Mouse (Mus musculus) liver, embryonic 13.5 days (tissue): ENCODE measurements around the gene Eif2s1. TPM values are rescaled to one million over a fixed set of nuclear protein-coding genes. Genes with fewer than 3 reads are reported as not detected.

ENCODE experiments used
- ATAC-seq: fragments of 200-750 bp; cut with Nextera tagmentation; 2 replicates; pipeline ENCODE4 v1.8.0; 2017; ENCODE audit warnings: low read depth, mild to moderate bottlenecking, moderate number of reproducible peaks, moderate library complexity
- DNase-seq: peaks from one replicate; pipeline ENCODE4 v3.0.0; 2022
- H3K27ac ChIP-seq: fragments of 300-500 bp; sonication (generic); 2 replicates; pipeline ENCODE4 v1.5.1; 2015; ENCODE audit warnings: moderate library complexity, mild to moderate bottlenecking, inconsistent platforms
- H3K27me3 ChIP-seq: fragments of 300-500 bp; sonication (generic); 2 replicates; pipeline ENCODE4 v1.6.1; 2015; ENCODE audit warnings: mild to moderate bottlenecking, inconsistent platforms
- H3K36me3 ChIP-seq: fragments of 300-500 bp; sonication (generic); 2 replicates; pipeline ENCODE4 v1.6.1; 2015; ENCODE audit warnings: mild to moderate bottlenecking, inconsistent platforms
- H3K4me1 ChIP-seq: fragments of 300-500 bp; sonication (generic); replicated peaks from 2 replicates; pipeline ENCODE4 v1.6.1; 2015; ENCODE audit warnings: inconsistent platforms
- H3K4me2 ChIP-seq: fragments of 300-500 bp; sonication (generic); 2 replicates; pipeline ENCODE4 v1.6.1; 2015; ENCODE audit warnings: inconsistent platforms, mild to moderate bottlenecking, moderate library complexity
- H3K4me3 ChIP-seq: fragments of 300-500 bp; sonication (generic); replicated peaks from 2 replicates; pipeline ENCODE4 v1.5.1; 2015; ENCODE audit warnings: mild to moderate bottlenecking, inconsistent platforms
- H3K9ac ChIP-seq: fragments of 300-500 bp; sonication (generic); 2 replicates; pipeline ENCODE4 v1.6.1; 2015; ENCODE audit warnings: mild to moderate bottlenecking, inconsistent platforms
- H3K9me3 ChIP-seq: fragments of 300-500 bp; sonication (generic); replicated peaks from 2 replicates; pipeline ENCODE4 v1.6.1; 2016; ENCODE audit warnings: inconsistent platforms
- WGBS: fragments of 180-500 bp; shearing (Covaris S2); methylation state at CpG from one replicate; pipeline ENCODE4 v1.1.7; 2015; ENCODE audit not compliant: insufficient replicate concordance; 5-methylcytosine and 5-hydroxymethylcytosine counted together
- polyA plus RNA-seq: library from polyadenylated mRNA; unstranded; fragments of >200 nt; fragmentation: Nextera tagmentation; extraction: Ambion mirVana; gene quantifications from 2 replicates; pipeline ENCODE4 v1.2.1, GENCODE M21; 2015

Eif2s1 gene
- polyA plus RNA-seq, 1 experiment from 2014 or later = 238 TPM

- ATAC-seq = no peak
- H3K4me1 ChIP-seq = 0 out of 2 replicates have a peak, but pooled peaks cover 6% of the 10 kb centered on the region
- no peaks in the 10 kb centered on the region for H3K27me3 ChIP-seq
- no peak overlapping the region for H3K4me3 ChIP-seq
- no peak overlapping the region for H3K4me2 ChIP-seq
- 58% methylated on average over 1 of the region's 1 CpGs for WGBS
- peaks cover 97% of the 10 kb centered on the region for H3K36me3 ChIP-seq
- no peaks in the 10 kb centered on the region for H3K9me3 ChIP-seq
- H3K27ac ChIP-seq = no peak overlapping the region
- H3K9ac ChIP-seq = no peak overlapping the region
- DNase-seq = no peak
Measured at GRCm38 (mm10) chr12:78890062-78890461, 28.4 kb downstream of the Eif2s1 start.

DNA sequence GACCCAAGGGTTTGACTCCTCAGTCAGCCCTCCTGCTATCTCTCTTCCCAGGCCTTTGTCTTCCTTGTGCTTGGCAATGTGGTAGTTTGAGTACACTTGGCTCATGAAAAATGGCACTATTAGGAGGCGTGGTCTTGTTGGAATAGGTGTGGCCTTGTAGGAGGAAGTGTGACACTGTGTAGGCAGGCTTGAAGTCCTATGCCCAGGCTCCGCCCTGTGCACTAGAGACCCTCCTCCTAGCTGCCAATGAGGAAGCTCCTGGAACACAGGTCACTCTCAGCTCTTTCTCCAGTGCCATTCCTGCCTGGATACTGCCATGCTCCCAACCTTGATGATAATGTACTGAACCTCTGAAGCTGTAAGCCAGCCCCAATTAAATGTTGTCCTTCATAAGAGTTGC is 29.5 kb downstream of the Eif2s1 start:
- H3K9me3 ChIP-seq = no peaks in the 10 kb centered on the region
- H3K4me2 ChIP-seq = no peak overlapping the region
- H3K36me3 ChIP-seq = peaks cover 99% of the 10 kb centered on the region
- no peak overlapping the region for H3K4me3 ChIP-seq
- no peaks in the 10 kb centered on the region for H3K27me3 ChIP-seq
- H3K9ac ChIP-seq = no peak overlapping the region
- no peak for DNase-seq
- 0 out of 2 replicates have a peak, but pooled peaks cover 6% of the 10 kb centered on the region for H3K4me1 ChIP-seq
- H3K27ac ChIP-seq = no peak overlapping the region
- 68% methylated on average over 2 of the region's 2 CpGs for WGBS
- peak; percentile 43; the same call in 1 of the 2 replicates for ATAC-seq

DNA sequence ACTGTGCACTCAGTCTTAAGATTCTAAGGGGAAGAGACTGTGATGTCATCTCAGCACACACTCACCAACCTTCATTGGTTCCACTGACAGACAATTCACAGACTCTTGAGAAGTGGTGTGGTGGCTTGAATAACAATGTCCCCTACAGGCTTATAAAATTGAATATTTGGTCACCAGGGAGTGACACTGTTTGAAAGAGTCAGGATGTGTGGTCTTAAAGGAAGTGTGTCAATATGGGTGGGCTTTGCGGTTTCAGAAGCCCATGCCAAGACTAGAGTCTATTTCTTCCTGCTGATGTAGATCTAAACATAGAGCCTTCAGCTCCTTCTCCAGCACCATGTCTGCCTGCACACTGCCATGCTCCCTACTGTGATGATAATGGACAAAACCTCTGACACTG is 36.2 kb downstream of the Eif2s1 start:
- WGBS = 91% methylated on average over 1 of the region's 1 CpGs
- no peak for DNase-seq

GRCm38 (mm10) chr12:78901467-78901866 is 39.8 kb downstream of the Eif2s1 start:
- H3K27ac ChIP-seq = no peak overlapping the region
- no peak for DNase-seq
- H3K27me3 ChIP-seq = no peaks in the 10 kb centered on the region
- H3K9me3 ChIP-seq = no peaks in the 10 kb centered on the region
- H3K4me2 ChIP-seq = no peak overlapping the region
- H3K4me3 ChIP-seq = no peak overlapping the region
- peaks cover 31% of the 10 kb centered on the region for H3K4me1 ChIP-seq
- ATAC-seq = no peak
- peaks cover 48% of the 10 kb centered on the region for H3K36me3 ChIP-seq
- WGBS = 70% methylated on average over 5 of the region's 5 CpGs
- H3K9ac ChIP-seq = no peak overlapping the region

More for the DNA sequence above, 36.2 kb downstream of the Eif2s1 start:
- H3K4me1 ChIP-seq = peaks cover 11% of the 10 kb centered on the region
- no peak overlapping the region for H3K9ac ChIP-seq
- H3K4me3 ChIP-seq = no peak overlapping the region
- no peak overlapping the region for H3K4me2 ChIP-seq
- H3K36me3 ChIP-seq = peaks cover 78% of the 10 kb centered on the region
- no peaks in the 10 kb centered on the region for H3K9me3 ChIP-seq
- no peak for ATAC-seq
- no peak overlapping the region; the same call in 1 of the 2 replicates for H3K27ac ChIP-seq
- H3K27me3 ChIP-seq = no peaks in the 10 kb centered on the region

GRCm38 (mm10) chr12:78903313-78903712 is 41.7 kb downstream of the Eif2s1 start:
- H3K4me1 ChIP-seq = peaks cover 46% of the 10 kb centered on the region
- WGBS = 82% methylated on average over 4 of the region's 4 CpGs

GRCm38 (mm10) chr12:78904499-78904898 is 42.9 kb downstream of the Eif2s1 start:
- H3K9ac ChIP-seq = peak overlapping the region; percentile 73
- DNase-seq (no peak), ATAC-seq (no peak)
- H3K27me3 ChIP-seq = peaks cover 11% of the 10 kb centered on the region; the same call in 1 of the 2 replicates
- H3K36me3 ChIP-seq = peaks cover 20% of the 10 kb centered on the region
- peak overlapping the region; percentile 60 for H3K27ac ChIP-seq
- 85% methylated on average over 6 of the region's 7 CpGs for WGBS
- H3K4me2 ChIP-seq = peak overlapping the region; percentile 81
- peak overlapping the region; percentile 76 for H3K4me3 ChIP-seq
- H3K4me1 ChIP-seq = peaks cover 53% of the 10 kb centered on the region
- H3K9me3 ChIP-seq = peaks cover 7% of the 10 kb centered on the region

More at GRCm38 (mm10) chr12:78903313-78903712, 41.7 kb downstream of the Eif2s1 start:
- peaks cover 31% of the 10 kb centered on the region for H3K36me3 ChIP-seq
- peak overlapping the region; percentile 81 for H3K4me2 ChIP-seq
- H3K27ac ChIP-seq = no peak overlapping the region
- H3K4me3 ChIP-seq = no peak overlapping the region
- peaks cover 11% of the 10 kb centered on the region; the same call in 1 of the 2 replicates for H3K27me3 ChIP-seq
- no peaks in the 10 kb centered on the region for H3K9me3 ChIP-seq
- 0 out of 2 replicates have a peak overlapping the region, but pooled peaks have one; percentile 8 for H3K9ac ChIP-seq
- ATAC-seq = no peak
- DNase-seq = no peak

- peaks cover 70% of the 10 kb centered on the region for H3K4me1 ChIP-seq
- H3K36me3 ChIP-seq = peaks cover 8% of the 10 kb centered on the region
- peak within 1 kb of the TSS; percentile 88 for H3K9ac ChIP-seq
- H3K27ac ChIP-seq = peak within 1 kb of the TSS; percentile 78
- peaks cover 17% of the 10 kb centered on the region; the same call in 1 of the 2 replicates for H3K27me3 ChIP-seq
- peak within 1 kb of the TSS; percentile 76 for H3K4me3 ChIP-seq
- peak; percentile 82 for DNase-seq
- H3K4me2 ChIP-seq = peak within 1 kb of the TSS; percentile 81
- peak; percentile 52 for ATAC-seq
- 5% methylated on average over 38 of the region's 38 CpGs for WGBS
- H3K9me3 ChIP-seq = peaks cover 7% of the 10 kb centered on the region
Measured at GRCm38 (mm10) chr12:78906707-78907162, 45.1 kb downstream of the Eif2s1 start, which contains the start of gene Plek2. Gene Plek2 (minus strand): TSS chr12:78906964.

DNA sequence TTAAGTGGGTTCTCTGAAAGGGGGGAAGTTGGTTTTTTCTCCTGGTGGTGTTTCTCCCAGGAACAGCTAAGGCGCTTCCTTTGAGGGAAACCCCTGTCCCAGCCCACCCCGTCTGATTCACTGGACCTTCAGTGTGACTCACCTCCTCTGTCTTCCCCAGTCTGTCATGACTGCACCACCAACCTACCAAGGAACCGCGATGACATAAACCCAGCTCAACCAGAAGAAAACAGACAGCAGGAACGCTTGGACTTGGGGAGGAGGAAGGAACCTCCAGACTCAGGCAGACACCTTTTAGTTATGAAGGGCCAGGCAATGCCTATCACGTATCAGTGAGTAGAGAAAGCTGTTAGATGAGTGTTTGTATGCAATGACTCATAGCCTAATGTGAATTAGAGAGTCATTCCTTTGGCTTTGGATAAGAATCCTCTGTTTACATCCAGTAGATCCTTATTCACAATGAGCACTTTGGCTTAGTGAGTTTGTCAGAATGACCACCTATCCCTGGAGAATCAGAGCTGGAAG is 46.5 kb downstream of the Eif2s1 start:
- H3K9me3 ChIP-seq = peaks cover 7% of the 10 kb centered on the region
- peaks cover 74% of the 10 kb centered on the region for H3K4me1 ChIP-seq
- peak overlapping the region; percentile 22; the same call in 1 of the 2 replicates for H3K9ac ChIP-seq
- peaks cover 5% of the 10 kb centered on the region; the same call in 1 of the 2 replicates for H3K36me3 ChIP-seq
- H3K4me2 ChIP-seq = peak overlapping the region; percentile 81; the same call in 1 of the 2 replicates
- peak overlapping the region; percentile 78 for H3K27ac ChIP-seq
- ATAC-seq (no peak), DNase-seq (no peak)
- no peak overlapping the region for H3K4me3 ChIP-seq
- 61% methylated on average over 6 of the region's 6 CpGs for WGBS
- H3K27me3 ChIP-seq = peaks cover 29% of the 10 kb centered on the region

DNA sequence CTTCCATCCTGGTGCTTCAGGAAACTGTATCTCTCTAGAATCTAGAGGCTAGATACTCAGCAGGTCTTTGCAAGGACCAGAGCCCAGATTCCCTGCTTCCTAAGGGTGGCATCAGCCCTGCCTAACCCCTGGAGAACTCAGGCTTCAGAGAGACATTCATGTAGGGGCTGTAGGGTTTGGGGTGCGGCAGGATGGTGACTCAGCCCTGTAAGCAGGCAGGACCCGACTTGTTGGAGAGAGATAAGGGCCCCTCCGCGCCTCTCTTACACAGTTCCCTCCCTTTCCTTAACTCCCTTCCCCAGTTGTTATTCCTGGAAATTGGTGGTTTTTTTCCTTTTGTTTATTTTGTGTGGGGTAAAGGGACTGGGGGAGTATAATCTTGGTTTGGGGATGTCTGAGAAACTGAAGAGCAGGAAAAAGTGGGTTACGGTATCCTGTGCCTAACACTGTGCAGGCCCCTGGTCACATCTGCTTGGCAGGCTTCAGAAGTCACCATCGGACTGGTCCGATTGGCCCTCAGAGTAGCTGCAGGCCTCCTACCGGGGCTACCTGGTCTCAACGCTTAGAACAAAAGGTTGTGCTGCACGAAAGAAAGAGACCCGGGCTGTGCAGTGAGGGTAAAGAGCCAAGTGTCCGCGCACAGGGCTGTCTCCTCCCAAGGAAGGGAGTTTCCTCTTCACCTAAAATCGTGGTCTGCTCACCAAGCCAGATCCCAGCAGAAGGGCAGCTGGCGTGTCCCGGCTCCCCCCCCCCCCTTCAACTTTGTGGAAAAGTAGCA is 49.3 kb downstream of the Eif2s1 start:
- Histone ChIP-seq H3K27ac (peak overlapping the region; percentile 97), H3K4me2 (peak overlapping the region; percentile 80), H3K36me3 (no peaks in the 10 kb centered on the region), H3K9me3 (peaks cover 7% of the 10 kb centered on the region), H3K4me1 (peaks cover 83% of the 10 kb centered on the region), H3K27me3 (peaks cover 37% of the 10 kb centered on the region), H3K4me3 (peak overlapping the region; percentile 71), H3K9ac (peak overlapping the region; percentile 77)
- DNase-seq (peak; percentile 86), ATAC-seq (peak; percentile 86)
- 3% methylated on average over 16 of the region's 16 CpGs for WGBS

- Histone ChIP-seq H3K27me3 (peaks cover 37% of the 10 kb centered on the region), H3K4me1 (peaks cover 92% of the 10 kb centered on the region), H3K36me3 (peaks cover 7% of the 10 kb centered on the region; the same call in 1 of the 2 replicates), H3K27ac (peak overlapping the region; percentile 97), H3K9me3 (peaks cover 7% of the 10 kb centered on the region), H3K4me2 (peak overlapping the region; percentile 80), H3K9ac (peak overlapping the region; percentile 77), H3K4me3 (peak overlapping the region; percentile 71)
- DNase-seq = peak; percentile 88
- peak; percentile 75 for ATAC-seq
- 2% methylated on average over 37 of the region's 37 CpGs for WGBS
Measured at GRCm38 (mm10) chr12:78911707-78912417, 50.2 kb downstream of the Eif2s1 start.

GRCm38 (mm10) chr12:78914458-78914857 is 52.8 kb downstream of the Eif2s1 start:
- Histone ChIP-seq H3K9me3 (no peaks in the 10 kb centered on the region), H3K27me3 (peaks cover 26% of the 10 kb centered on the region), H3K4me3 (peak overlapping the region; percentile 71), H3K9ac (peak overlapping the region; percentile 77), H3K4me1 (peaks cover 85% of the 10 kb centered on the region), H3K36me3 (peaks cover 9% of the 10 kb centered on the region; the same call in 1 of the 2 replicates), H3K4me2 (peak overlapping the region; percentile 80), H3K27ac (peak overlapping the region; percentile 97)
- no peak for DNase-seq
- ATAC-seq = no peak
- WGBS = 66% methylated on average over 4 of the region's 4 CpGs
